Comparison of ENCODE assay signal across 24 mouse cellular contexts in genomic region chr10:57597172-57597571, GRCm38 (mm10). TPM values are rescaled to one million over a fixed set of nuclear protein-coding genes. Genes with fewer than 3 reads are reported as not detected.
DNase-seq lines count a peak whose midpoint lies in the region; ATAC-seq and TF ChIP-seq lines count a peak whose summit lies in the region.
"Had no signal": no experiment of that assay in that cellular context is flagged by ENCODE, and none has a peak within 500 bp of the region (broad histone marks: within the 10 kb centered on the region; RNA-seq: fewer than 3 reads in every experiment).

No protein-coding gene starts in this region.

- DNase-seq in intestine, embryonic 14.5 days (ENCODE audit: low spot score), result no peak
- no peak for DNase-seq in stomach, postnatal 0 days (ENCODE audit: low spot score)
- DNase-seq in spleen, postnatal 36 days (ENCODE audit: low spot score in 2 of 2), result no peak
- DNase-seq: adrenal gland, adult 8-10 months; adrenal gland, postnatal 14 days; adrenal gland, postnatal 36 days; B cell, adult 2 months; cerebellum, adult 11-12 months; cerebellum, adult 2 months; cerebellum, adult 9-10 months; cerebellum, postnatal 10 days; cerebellum, postnatal 25 days had no signal

- no peaks in the 10 kb centered on the region for H3K4me1 ChIP-seq in intestine, embryonic 14.5 days (replicated peaks; ENCODE audit: control insufficient read depth, insufficient read depth, low read length)
- no peaks in the 10 kb centered on the region for H3K4me1 ChIP-seq in intestine, postnatal 0 days (replicated peaks; ENCODE audit: control insufficient read depth, insufficient read depth, low read length)
- H3K4me1 ChIP-seq in stomach, embryonic 16.5 days (ENCODE audit: control insufficient read depth, insufficient read depth, low read length), result no peaks in the 10 kb centered on the region
- no peaks in the 10 kb centered on the region for H3K4me1 ChIP-seq in stomach, postnatal 0 days (replicated peaks; ENCODE audit: control insufficient read depth, insufficient read depth)
- H3K4me1 ChIP-seq in intestine, embryonic 16.5 days (ENCODE audit: control insufficient read depth, insufficient read depth, low read length), result no peaks in the 10 kb centered on the region
- H3K4me1 ChIP-seq: embryonic facial prominence, embryonic 10.5 days; embryonic facial prominence, embryonic 12.5 days; forebrain, embryonic 13.5 days; forebrain, embryonic 15.5 days had no signal

- TF ChIP-seq CTCF in intestine, postnatal 0 days (IDR thresholded peaks at IDR 0.05; ENCODE audit: low read depth), result no peak
- TF ChIP-seq CTCF in stomach, postnatal 0 days (IDR thresholded peaks at IDR 0.05; ENCODE audit: low read depth), result no peak

- no peak overlapping the region for H3K27ac ChIP-seq in intestine, embryonic 14.5 days (ENCODE audit: low read depth)
- H3K27ac ChIP-seq in intestine, postnatal 0 days (ENCODE audit: low read depth, low read length), result no peak overlapping the region
- H3K27ac ChIP-seq in stomach, embryonic 16.5 days (ENCODE audit: low read length), result no peak overlapping the region
- no peak overlapping the region for H3K27ac ChIP-seq in stomach, postnatal 0 days (replicated peaks)
- no peak overlapping the region for H3K27ac ChIP-seq in intestine, embryonic 16.5 days (ENCODE audit: low read length)
- H3K27ac ChIP-seq: embryonic facial prominence, embryonic 10.5 days; embryonic facial prominence, embryonic 12.5 days; forebrain, embryonic 13.5 days; forebrain, embryonic 15.5 days had no signal

- 41% methylated on average over 2 of the region's 2 CpGs for WGBS in intestine, embryonic 14.5 days
- 51% methylated on average over 2 of the region's 2 CpGs for WGBS in intestine, postnatal 0 days
- 67% methylated on average over 2 of the region's 2 CpGs for WGBS in stomach, embryonic 16.5 days
- 61% methylated on average over 2 of the region's 2 CpGs for WGBS in stomach, postnatal 0 days
- 49% methylated on average over 2 of the region's 2 CpGs for WGBS in intestine, embryonic 16.5 days

- H3K9ac ChIP-seq in intestine, embryonic 14.5 days (ENCODE audit: low read length), result no peak overlapping the region
- H3K9ac ChIP-seq in intestine, postnatal 0 days (ENCODE audit: low read depth, low read length), result no peak overlapping the region
- H3K9ac ChIP-seq in stomach, embryonic 16.5 days (ENCODE audit: low read length), result no peak overlapping the region
- no peak overlapping the region for H3K9ac ChIP-seq in stomach, postnatal 0 days (ENCODE audit: low read length)
- H3K9ac ChIP-seq in intestine, embryonic 16.5 days (ENCODE audit: low read depth, low read length), result no peak overlapping the region
- H3K9ac ChIP-seq: embryonic facial prominence, embryonic 12.5 days; forebrain, embryonic 13.5 days; forebrain, embryonic 15.5 days had no signal

- H3K27me3 ChIP-seq in intestine, embryonic 14.5 days (replicated peaks; ENCODE audit: control insufficient read depth, insufficient read depth, low read length), result no peaks in the 10 kb centered on the region
- H3K27me3 ChIP-seq in intestine, postnatal 0 days (replicated peaks; ENCODE audit: control insufficient read depth, insufficient read depth, low read length), result no peaks in the 10 kb centered on the region
- H3K27me3 ChIP-seq in stomach, embryonic 16.5 days (ENCODE audit: control insufficient read depth, insufficient read depth, low read length), result no peaks in the 10 kb centered on the region
- no peaks in the 10 kb centered on the region for H3K27me3 ChIP-seq in stomach, postnatal 0 days (ENCODE audit: control insufficient read depth, insufficient read depth, low read length)
- H3K27me3 ChIP-seq in intestine, embryonic 16.5 days (replicated peaks; ENCODE audit: control insufficient read depth, insufficient read depth, low read length), result no peaks in the 10 kb centered on the region
- H3K27me3 ChIP-seq: CH12.LX; embryonic facial prominence, embryonic 12.5 days; forebrain, embryonic 13.5 days; forebrain, embryonic 15.5 days had no signal

- TF ChIP-seq EP300 in stomach, postnatal 0 days (optimal IDR thresholded peaks at IDR 0.05), result no peak

- H3K4me2 ChIP-seq in intestine, embryonic 14.5 days (ENCODE audit: low read length), result no peak overlapping the region
- no peak overlapping the region for H3K4me2 ChIP-seq in intestine, postnatal 0 days (replicated peaks; ENCODE audit: low read depth)
- H3K4me2 ChIP-seq in stomach, embryonic 16.5 days (ENCODE audit: low read depth, low read length), result no peak overlapping the region
- H3K4me2 ChIP-seq in stomach, postnatal 0 days (replicated peaks; ENCODE audit: low read depth), result no peak overlapping the region
- no peak overlapping the region for H3K4me2 ChIP-seq in intestine, embryonic 16.5 days (ENCODE audit: low read depth, low read length)
- H3K4me2 ChIP-seq: embryonic facial prominence, embryonic 12.5 days; forebrain, embryonic 13.5 days; forebrain, embryonic 15.5 days had no signal

- H3K4me3 ChIP-seq in intestine, embryonic 14.5 days (ENCODE audit: low read depth, low read length), result no peak overlapping the region
- no peak overlapping the region for H3K4me3 ChIP-seq in intestine, postnatal 0 days (ENCODE audit: low read depth, low read length)
- no peak overlapping the region for H3K4me3 ChIP-seq in stomach, embryonic 16.5 days (replicated peaks; ENCODE audit: low read length)
- H3K4me3 ChIP-seq in stomach, postnatal 0 days (ENCODE audit: low read depth, low read length), result no peak overlapping the region
- H3K4me3 ChIP-seq in intestine, embryonic 16.5 days (ENCODE audit: low read length), result no peak overlapping the region
- H3K4me3 ChIP-seq: embryonic facial prominence, embryonic 10.5 days; embryonic facial prominence, embryonic 12.5 days; forebrain, embryonic 13.5 days; forebrain, embryonic 15.5 days had no signal

- peak; percentile 55; the same call in 1 of the 2 replicates for ATAC-seq in intestine, embryonic 14.5 days (replicated peaks; ENCODE audit: low FRiP score, low TSS enrichment, low read depth)
- no peak for ATAC-seq in intestine, postnatal 0 days
- ATAC-seq in stomach, embryonic 16.5 days (ENCODE audit: insufficient read depth, low FRiP score), result peak; percentile 69; the same call in 1 of the 2 replicates
- ATAC-seq in stomach, postnatal 0 days (ENCODE audit: low FRiP score, low TSS enrichment), result no peak
- peak; percentile 28; the same call in 1 of the 2 replicates for ATAC-seq in intestine, embryonic 16.5 days
- ATAC-seq: activated CD4-positive, CD25-positive, alpha-beta regulatory T cell, adult 4 months; CD4-positive, CD25-positive, alpha-beta regulatory T cell, adult 4 months; forebrain, embryonic 13.5 days; forebrain, embryonic 15.5 days; Patski had no signal

- no peaks in the 10 kb centered on the region for H3K9me3 ChIP-seq in intestine, embryonic 14.5 days (ENCODE audit: control insufficient read depth, low read length)
- H3K9me3 ChIP-seq in intestine, postnatal 0 days (ENCODE audit: control insufficient read depth), result no peaks in the 10 kb centered on the region
- no peaks in the 10 kb centered on the region for H3K9me3 ChIP-seq in stomach, embryonic 16.5 days (replicated peaks; ENCODE audit: control insufficient read depth, low read length)
- H3K9me3 ChIP-seq in stomach, postnatal 0 days (ENCODE audit: control insufficient read depth, low read length), result no peaks in the 10 kb centered on the region
- H3K9me3 ChIP-seq in intestine, embryonic 16.5 days (ENCODE audit: control insufficient read depth, low read length), result no peaks in the 10 kb centered on the region
- H3K9me3 ChIP-seq: embryonic facial prominence, embryonic 10.5 days; embryonic facial prominence, embryonic 12.5 days; forebrain, embryonic 13.5 days; forebrain, embryonic 15.5 days; G1E had no signal

- H3K36me3 ChIP-seq in intestine, embryonic 14.5 days (ENCODE audit: control insufficient read depth, insufficient read depth, low read length), result no peaks in the 10 kb centered on the region
- no peaks in the 10 kb centered on the region for H3K36me3 ChIP-seq in intestine, postnatal 0 days (ENCODE audit: control insufficient read depth, insufficient read depth)
- H3K36me3 ChIP-seq in stomach, embryonic 16.5 days (ENCODE audit: control insufficient read depth, insufficient read depth, low read length), result no peaks in the 10 kb centered on the region
- no peaks in the 10 kb centered on the region for H3K36me3 ChIP-seq in stomach, postnatal 0 days (ENCODE audit: control insufficient read depth, insufficient read depth, low read length)
- H3K36me3 ChIP-seq in intestine, embryonic 16.5 days (ENCODE audit: control insufficient read depth, insufficient read depth, low read length), result no peaks in the 10 kb centered on the region
- H3K36me3 ChIP-seq: embryonic facial prominence, embryonic 10.5 days; embryonic facial prominence, embryonic 12.5 days; forebrain, embryonic 15.5 days; G1E had no signal

RNA-seq across cellular contexts. Expression of gene Pkib, which starts 34.6 kb away (rescaled TPM):
- polyA plus RNA-seq in intestine, embryonic 14.5 days (2014; fragmentation: Nextera tagmentation; extraction: Ambion mirVana), result 2.1 and 2.2 TPM in 2 replicates
- 2.3 and 3.1 TPM in 2 replicates for polyA plus RNA-seq in intestine, postnatal 0 days (2015; fragmentation: Nextera tagmentation; extraction: Ambion mirVana)
- 2.3 and 3.6 TPM in 2 replicates for polyA plus RNA-seq in stomach, embryonic 16.5 days (2015; fragmentation: Nextera tagmentation; extraction: Ambion mirVana)
- 1.8 and 2.1 TPM in 2 replicates for polyA plus RNA-seq in stomach, postnatal 0 days (2015; fragmentation: Nextera tagmentation; extraction: Ambion mirVana)
- polyA plus RNA-seq in intestine, embryonic 16.5 days (2015; fragmentation: Nextera tagmentation; extraction: Ambion mirVana), result 1.3 and 2.4 TPM in 2 replicates
- polyA plus RNA-seq: G1E had no signal

Comparison
In these comparisons a context has a peak if more than half of its experiments do, and no peak if none do; other contexts are left out.
1. ATAC-seq: peak in intestine, embryonic 14.5 days (single experiment), stomach, embryonic 16.5 days (single experiment) and intestine, embryonic 16.5 days (single experiment); none in intestine, postnatal 0 days (single experiment) and stomach, postnatal 0 days (single experiment).